Mouse (Mus musculus) kidney, postnatal 0 days (tissue): ENCODE measurements around the gene Emc8. TPM values are rescaled to one million over a fixed set of nuclear protein-coding genes. Genes with fewer than 3 reads are reported as not detected.
A peak's percentile ranks its signal among the peaks of the same experiment; 100 is the strongest.

Source experiments
- ATAC-seq: fragments of 200-750 bp; cut with Nextera tagmentation; replicated peaks from 2 replicates; pipeline ENCODE4 v1.8.0; 2017; ENCODE audit warnings: low read depth, moderate number of reproducible peaks, moderate TSS enrichment, moderate library complexity; ENCODE audit not compliant: low FRiP score
- DNase-seq: peaks from one replicate; pipeline ENCODE4 v3.0.0-alpha.2; 2016; ENCODE audit warnings: low spot score
- H3K27ac ChIP-seq: fragments of 300-500 bp; sonication (generic); 2 replicates; pipeline ENCODE4 v1.5.1; 2014; ENCODE audit warnings: mild to moderate bottlenecking
- H3K27me3 ChIP-seq: fragments of 300-500 bp; sonication (generic); 2 replicates; pipeline ENCODE4 v1.6.1; 2014; ENCODE audit warnings: low read length, mixed read lengths; ENCODE audit not compliant: insufficient read depth
- H3K36me3 ChIP-seq: fragments of 300-500 bp; sonication (generic); 2 replicates; pipeline ENCODE4 v1.6.1; 2014; ENCODE audit warnings: low read length, mixed read lengths; ENCODE audit not compliant: insufficient read depth
- H3K4me1 ChIP-seq: fragments of 300-500 bp; sonication (generic); replicated peaks from 2 replicates; pipeline ENCODE4 v1.6.1; 2014; ENCODE audit warnings: antibody characterized with exemption, low read length, mixed read lengths; ENCODE audit not compliant: insufficient read depth
- H3K4me2 ChIP-seq: fragments of 300-500 bp; sonication (generic); 2 replicates; pipeline ENCODE4 v1.6.1; 2014; ENCODE audit warnings: mild to moderate bottlenecking, low read length, moderate library complexity, mixed read lengths
- H3K4me3 ChIP-seq: fragments of 300-500 bp; sonication (generic); replicated peaks from 2 replicates; pipeline ENCODE4 v1.5.1; 2014; ENCODE audit warnings: low read depth, low read length
- H3K9ac ChIP-seq: fragments of 300-500 bp; sonication (generic); 2 replicates; pipeline ENCODE4 v1.6.1; 2014; ENCODE audit warnings: low read depth, low read length
- H3K9me3 ChIP-seq: fragments of 300-500 bp; sonication (generic); replicated peaks from 2 replicates; pipeline ENCODE4 v1.6.1; 2016; ENCODE audit warnings: low read length, inconsistent platforms, mixed read lengths
- CTCF ChIP-seq: IDR thresholded peaks from 2 replicates; pipeline ENCODE4 v1.5.1; 2016; ENCODE audit warnings: antibody characterized with exemption, low read depth, mild to moderate bottlenecking, moderate library complexity
- WGBS: fragments of 180-500 bp; shearing (Covaris S2); extraction: QIAGEN DNeasy Blood & Tissue Kit; methylation state at CpG from one replicate; pipeline ENCODE4 v1.1.7; 2014; 5-methylcytosine and 5-hydroxymethylcytosine counted together
- polyA plus RNA-seq: library from polyadenylated mRNA; unstranded; fragments of >200 nt; fragmentation: Nextera tagmentation; extraction: Ambion mirVana; gene quantifications from 2 replicates; pipeline ENCODE4 v1.2.1, GENCODE M21; 2015

Emc8 gene
- polyA plus RNA-seq, 1 experiment from 2014 or later: 213 TPM

GRCm38 (mm10) chr8:120607460-120607859 lies 60.9 kb downstream of the Emc8 start:
- WGBS: 82% methylated on average over 9 of the region's 9 CpGs
- Histone ChIP-seq H3K27me3 (no peaks in the 10 kb centered on the region), H3K4me2 (no peak overlapping the region), H3K9ac (no peak overlapping the region), H3K9me3 (no peaks in the 10 kb centered on the region), H3K27ac (no peak overlapping the region), H3K4me1 (no peaks in the 10 kb centered on the region), H3K4me3 (no peak overlapping the region), H3K36me3 (no peaks in the 10 kb centered on the region)
- ATAC-seq (peak; percentile 44; the same call in 1 of the 2 replicates), DNase-seq (no peak)
- no peak for TF ChIP-seq CTCF

Other genes with a start within 250 kb of the Emc8 start
- gene Gins2, start 79.3 kb downstream of the Emc8 start, polyA plus RNA-seq: 54.0 and 70.0 TPM in 2 replicates
- gene 1190005I06Rik, start 20.9 kb downstream of the Emc8 start, polyA plus RNA-seq: 2.2 and 2.6 TPM in 2 replicates
- 3.2 and 4.0 TPM in 2 replicates for gene Gm27021, start 494 bp downstream of the Emc8 start, polyA plus RNA-seq
- 2,057 and 2,086 TPM in 2 replicates for gene Cox4i1, start 351 bp downstream of the Emc8 start, polyA plus RNA-seq
- gene Irf8, start 67.8 kb upstream of the Emc8 start, polyA plus RNA-seq: 15.7 TPM in 2 replicates